Mouse (Mus musculus) G1E-ER4 (cell line): ENCODE measurements around the gene Glis1. TPM values are rescaled to one million over a fixed set of nuclear protein-coding genes. Genes with fewer than 3 reads are reported as not detected.

Experiments used
- GATA1 ChIP-seq: IDR thresholded peaks from one replicate; pipeline ENCODE4 v1.8.0; 2012; ENCODE audit warnings: low read length, inconsistent platforms
- polyA plus RNA-seq: library from polyadenylated mRNA; stranded (reverse); fragments of >175 nt; gene quantifications from 2 replicates; pipeline ENCODE4 v1.2.3, GENCODE M21; 2012

Glis1 gene
- polyA plus RNA-seq, 1 experiment, result 1.1 TPM

GRCm38 (mm10) chr4:107617596-107618230, 183.3 kb downstream of the Glis1 start:
- no peak for TF ChIP-seq GATA1

GRCm38 (mm10) chr4:107619487-107619886, 185.1 kb downstream of the Glis1 start:
- no peak for TF ChIP-seq GATA1

GRCm38 (mm10) chr4:107621366-107621765, 187.0 kb downstream of the Glis1 start:
- no peak for TF ChIP-seq GATA1

DNA sequence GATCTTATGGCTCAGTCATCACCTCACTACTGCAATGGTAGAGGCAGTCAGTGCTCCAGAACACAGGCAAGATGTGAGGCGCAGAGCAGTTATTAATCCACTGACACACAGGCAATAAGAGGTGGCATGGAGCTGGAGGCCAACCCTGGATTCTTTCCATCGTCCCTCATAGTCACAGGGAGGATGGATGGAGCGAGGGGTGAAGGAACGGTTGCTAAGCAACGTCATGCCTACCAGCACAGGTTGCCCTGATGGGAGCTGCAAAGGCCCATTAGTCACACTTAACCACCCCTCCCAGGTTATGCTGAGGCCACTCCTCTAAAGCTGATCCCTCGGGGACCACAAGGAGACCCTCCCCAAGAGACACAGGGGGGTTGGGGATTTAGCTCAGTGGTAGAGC, 187.9 kb downstream of the Glis1 start:
- no peak for TF ChIP-seq GATA1

- no peak for TF ChIP-seq GATA1
These were observed 189.5 kb downstream of the Glis1 start for GRCm38 (mm10) chr4:107623916-107624315.

- no peak for TF ChIP-seq GATA1
These were observed 190.6 kb downstream of the Glis1 start for GRCm38 (mm10) chr4:107624951-107625350.

DNA sequence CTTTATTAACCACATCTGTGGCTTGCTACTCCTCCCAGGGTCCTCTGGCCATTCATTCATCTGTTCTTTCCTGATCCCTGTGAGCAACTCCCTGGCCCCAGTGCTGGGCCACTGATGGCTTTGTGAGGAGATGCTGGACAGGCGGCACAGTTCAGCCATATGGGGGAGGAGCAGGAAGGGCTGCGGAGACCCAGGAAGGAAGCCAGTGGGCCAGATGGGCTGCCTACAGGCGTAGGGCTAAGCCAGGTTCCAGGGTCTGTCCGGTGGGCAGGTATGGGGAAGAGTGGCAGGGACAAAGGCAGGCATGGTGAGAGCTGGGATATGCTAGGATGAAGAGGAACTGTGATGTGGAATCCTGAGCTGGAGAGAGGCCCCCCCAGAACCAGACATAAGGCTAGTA, 193.8 kb downstream of the Glis1 start:
- TF ChIP-seq GATA1, result no peak

DNA sequence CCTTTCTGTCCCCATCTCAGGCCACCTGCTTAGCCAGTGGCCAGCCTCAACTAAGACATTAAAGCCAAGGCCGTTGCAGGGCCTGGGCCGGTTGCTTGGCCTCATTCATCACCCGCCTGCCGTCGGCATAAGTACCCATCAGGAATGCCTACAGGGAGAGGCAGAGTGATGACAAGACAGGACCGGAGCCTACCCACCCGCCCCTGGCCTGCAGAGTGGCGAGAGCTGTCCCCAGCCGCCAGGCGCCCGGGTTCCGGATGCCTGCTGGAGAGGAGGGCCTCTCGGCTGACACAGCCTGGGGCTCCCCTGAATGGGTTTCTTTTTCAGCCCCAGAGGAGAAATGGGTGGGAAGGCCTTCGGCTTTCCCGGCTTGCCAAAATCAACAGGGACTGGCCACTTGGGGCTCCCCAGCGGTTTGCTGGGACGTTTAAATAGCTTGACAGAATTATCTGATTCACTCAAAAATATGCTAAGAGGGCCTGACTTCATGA, 194.6 kb downstream of the Glis1 start:
- no peak for TF ChIP-seq GATA1

DNA sequence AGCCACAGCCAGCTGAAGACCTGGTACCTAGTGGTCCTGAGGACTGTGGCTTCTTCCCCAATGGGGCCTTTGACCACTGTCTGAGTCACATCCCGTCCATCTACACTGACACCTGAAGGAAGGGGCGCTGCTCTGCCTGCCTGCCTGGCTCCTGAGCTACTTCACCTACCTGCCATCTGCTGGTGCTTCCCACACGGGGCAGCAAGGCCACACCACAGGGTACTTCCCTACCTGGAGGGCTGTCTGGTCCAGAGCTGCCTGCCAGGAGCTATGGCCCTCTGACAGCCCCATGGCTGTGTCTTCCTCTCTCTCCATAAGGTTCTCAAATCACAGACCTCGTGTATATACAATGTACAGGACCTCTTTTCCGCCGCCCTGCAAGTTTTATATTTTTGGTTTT, 200.2 kb downstream of the Glis1 start:
- TF ChIP-seq GATA1, result no peak

GRCm38 (mm10) chr4:107636099-107636498, 201.7 kb downstream of the Glis1 start:
- no peak for TF ChIP-seq GATA1

DNA sequence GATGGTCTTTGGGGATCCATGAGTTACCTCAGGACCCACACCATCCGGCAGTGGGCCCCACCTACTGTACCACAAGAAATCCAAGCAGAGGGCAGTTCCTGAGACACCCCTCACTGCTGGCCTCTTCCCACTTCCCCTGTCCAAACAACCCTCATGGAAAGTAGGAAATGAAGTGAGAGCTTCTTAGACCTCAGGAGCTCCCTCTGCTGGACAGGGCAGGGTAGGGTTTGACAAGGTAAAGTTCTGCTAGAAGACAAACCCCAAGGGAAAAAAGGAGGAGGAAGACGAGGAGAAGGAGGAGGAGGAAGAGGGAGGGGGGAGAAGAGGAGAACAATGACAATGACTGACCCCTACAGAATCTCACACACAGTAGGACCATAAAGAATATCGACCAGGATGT, 203.3 kb downstream of the Glis1 start:
- no peak for TF ChIP-seq GATA1

DNA sequence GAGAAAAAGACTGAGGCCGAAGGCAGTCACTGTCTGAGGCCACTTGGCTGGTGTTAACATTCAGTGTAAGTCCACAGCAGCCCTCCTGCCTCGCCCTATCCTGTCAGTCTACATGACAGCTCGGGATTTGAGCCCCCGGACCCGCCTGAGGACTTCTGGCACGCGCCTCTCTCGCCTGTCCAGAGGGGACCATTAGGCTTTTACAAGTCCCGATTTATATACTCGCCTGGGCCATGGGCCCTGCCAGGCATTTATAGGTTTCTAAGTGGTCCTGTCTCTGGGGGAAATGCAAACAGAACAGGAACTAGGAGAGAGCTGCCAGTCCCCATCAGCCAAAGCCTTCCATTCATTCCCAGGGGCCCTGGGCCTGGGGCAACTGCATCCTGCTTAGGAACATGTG, 203.9 kb downstream of the Glis1 start:
- no peak for TF ChIP-seq GATA1

DNA sequence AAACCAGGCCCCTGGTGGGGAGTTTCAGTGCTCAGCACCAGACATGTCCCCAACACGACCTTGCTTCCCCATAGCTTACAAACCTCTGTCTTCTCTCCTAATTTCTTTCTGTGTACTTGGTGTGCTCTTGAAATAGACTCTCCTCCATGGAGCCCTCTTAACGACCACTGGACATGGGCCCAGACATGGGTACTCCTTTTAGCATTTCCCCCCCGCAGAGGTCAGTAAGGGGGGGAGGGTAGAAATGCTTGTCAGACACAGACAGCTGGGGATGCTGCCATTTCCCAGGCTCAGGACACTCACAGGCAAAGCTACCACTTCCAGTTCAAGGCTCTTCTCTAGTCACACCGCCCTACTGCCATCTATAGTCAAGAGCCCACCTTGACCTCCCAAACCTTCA, 207.2 kb downstream of the Glis1 start:
- no peak for TF ChIP-seq GATA1

DNA sequence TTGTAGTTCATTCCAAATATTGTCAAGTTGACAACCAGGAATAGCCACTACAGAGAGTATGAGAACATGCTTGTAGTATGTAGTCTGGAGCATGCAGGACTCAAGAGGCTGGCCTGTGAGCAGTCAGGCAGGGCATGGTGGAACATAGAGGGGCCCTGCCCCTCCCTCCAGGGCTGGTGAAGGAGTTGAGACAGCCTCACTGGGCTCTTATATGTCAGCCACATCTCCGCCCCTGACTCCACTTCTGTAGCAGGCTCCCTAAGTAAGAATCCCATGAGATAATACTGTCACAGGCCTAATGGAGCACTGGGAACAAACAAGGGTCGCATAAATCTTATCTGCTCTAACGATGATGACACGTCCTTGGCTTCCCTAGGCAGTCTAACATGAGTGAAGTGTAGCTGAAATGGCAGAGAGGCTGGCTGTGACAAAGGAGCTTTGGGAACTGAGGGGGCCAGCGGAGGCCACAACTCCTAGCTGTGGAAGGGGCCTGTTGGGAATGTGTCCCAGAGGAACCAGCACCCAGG, 214.6 kb downstream of the Glis1 start:
- TF ChIP-seq GATA1, result no peak

DNA sequence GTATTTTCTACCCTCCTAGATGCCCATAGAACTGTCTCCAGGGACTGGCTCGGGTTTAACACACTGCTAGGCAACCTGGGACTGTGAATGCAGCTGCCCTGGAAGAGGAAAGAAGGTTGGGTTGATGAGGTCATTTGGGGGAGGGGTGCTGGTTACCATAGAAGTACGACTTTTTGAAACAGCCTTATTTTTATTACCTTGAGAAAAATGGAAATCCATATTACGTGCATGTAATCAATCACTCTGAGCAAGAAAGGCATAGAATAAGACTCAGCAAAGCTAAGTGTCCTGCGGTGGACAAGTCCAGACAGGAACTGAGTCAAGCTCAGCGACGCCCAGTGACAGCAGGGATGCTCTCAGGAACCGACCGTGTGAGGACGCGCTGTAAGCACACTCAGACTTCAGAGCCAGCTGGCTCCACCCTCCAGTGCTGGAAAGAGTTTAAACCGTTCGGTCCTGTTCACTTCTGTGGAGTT, 216.7 kb downstream of the Glis1 start:
- TF ChIP-seq GATA1, result no peak

GRCm38 (mm10) chr4:107652598-107653279, 218.3 kb downstream of the Glis1 start:
- no peak for TF ChIP-seq GATA1

DNA sequence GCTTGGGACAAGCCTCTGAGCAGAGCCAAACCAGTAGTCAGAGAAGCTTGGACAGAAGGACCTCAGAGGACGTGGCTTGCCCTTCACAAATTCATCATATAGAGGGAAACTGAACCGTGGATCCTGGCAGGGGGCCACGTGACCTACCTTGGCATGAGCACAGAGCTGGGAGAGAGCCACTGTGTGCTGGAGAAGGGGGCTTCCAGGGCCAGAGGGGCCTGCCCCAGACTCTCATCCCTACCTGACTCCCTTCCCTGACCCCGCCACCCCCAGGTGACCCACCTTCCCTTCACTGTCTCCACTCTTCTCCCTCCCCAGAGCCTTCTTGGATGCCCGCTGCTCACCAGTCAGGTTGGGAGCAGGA, 218.9 kb downstream of the Glis1 start:
- TF ChIP-seq GATA1, result no peak
